Mouse (Mus musculus): Measurements from ENCODE around the gene Abhd6. TPM values are rescaled to one million over a fixed set of nuclear protein-coding genes. Genes with fewer than 3 reads are reported as not detected.

The Abhd6 gene
- under 1 TPM; 0.44 to 0.47 TPM for total RNA-seq (2023)

GRCm38 (mm10) chr14:8002432-8003092 is at the start of gene Abhd6:
Abhd6 (plus strand) TSS chr14:8002902.

DNA sequence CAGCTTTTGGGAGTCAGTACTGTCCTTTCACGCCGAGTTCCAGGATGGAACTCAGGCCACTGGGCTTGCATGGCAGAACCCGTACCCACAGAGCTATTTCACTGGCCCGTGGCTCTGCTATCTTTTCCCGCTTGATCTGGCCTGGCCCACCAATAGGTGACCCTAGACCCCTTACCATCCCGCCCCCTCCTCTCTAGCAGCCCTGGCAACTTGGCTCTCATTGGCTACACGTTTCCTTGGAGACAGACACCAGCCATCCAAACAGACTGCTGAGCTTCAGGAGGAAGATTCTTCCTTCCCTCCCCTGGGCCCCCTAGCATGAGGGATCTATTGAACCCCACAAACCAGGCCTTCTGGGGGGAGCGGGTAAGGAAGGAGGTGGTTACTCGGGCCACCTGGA is 45.7 kb upstream of the Abhd6 start, which contains the start of gene Gm45521:
Gene Gm45521, plus strand, starts transcription at position 240 of the 400 bp plus-strand sequence.

GRCm38 (mm10) chr14:7994271-7994767 is 8.4 kb upstream of the Abhd6 start, which contains the start of gene Dnase1l3:
Dnase1l3 (minus strand) TSS chr14:7994573.

DNA sequence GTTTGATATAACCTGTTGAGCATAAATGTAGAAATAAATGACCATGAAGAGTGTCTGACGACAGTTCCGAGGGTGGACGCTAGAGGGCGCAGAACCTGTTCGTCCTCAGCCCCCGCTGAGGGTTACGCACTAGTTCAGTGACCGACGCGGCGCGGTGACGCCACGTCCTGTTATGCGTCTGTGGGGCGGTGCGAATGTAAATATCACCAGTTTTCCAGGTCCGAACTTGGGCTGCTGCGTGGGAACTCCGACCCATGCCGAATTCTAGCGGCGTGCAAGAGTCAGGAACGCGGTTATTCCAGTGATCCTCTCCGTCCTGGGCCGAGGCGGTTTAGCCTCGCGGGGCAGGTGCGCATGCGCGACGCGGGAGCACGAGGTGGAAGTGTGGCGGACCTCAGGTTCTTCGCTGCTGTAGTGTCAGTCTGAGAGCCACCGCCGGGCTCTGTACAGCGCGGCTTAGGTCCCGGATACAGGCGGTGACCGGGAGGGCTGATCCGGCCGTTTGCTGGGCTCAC is 77.5 kb downstream of the Abhd6 start, which contains the start of gene Rpp14:
Gene Rpp14, plus strand, starts transcription at position 203 of the 515 bp plus-strand sequence.

GRCm38 (mm10) chr14:8097978-8098686 is 95.4 kb downstream of the Abhd6 start, which contains the start of gene Pxk:
Pxk (plus strand) TSS chr14:8098211.

Other genes with a start within 250 kb of the Abhd6 start
- not detected for gene Gm26661, start 211.3 kb upstream of the Abhd6 start, total RNA-seq (2023)
- gene Flnb, start 184.9 kb upstream of the Abhd6 start, total RNA-seq (2023), result 10 to 100 TPM in 1 of 2 experiments, 1 to 10 TPM in 1; 9.8 to 10.8 TPM
- gene Gm45521, start 45.6 kb upstream of the Abhd6 start, total RNA-seq (2023), result not detected
- gene Dnase1l3, start 8.3 kb upstream of the Abhd6 start, total RNA-seq (2023), result under 1 TPM; 0.18 to 0.64 TPM
- gene Rpp14, start 77.5 kb downstream of the Abhd6 start, total RNA-seq (2023), result 1 to 10 TPM; 4.6 to 5.0 TPM
- gene Pxk, start 95.3 kb downstream of the Abhd6 start, total RNA-seq (2023), result 10 to 100 TPM; 54.7 to 58.6 TPM
- gene Pdhb, start 170.1 kb downstream of the Abhd6 start, total RNA-seq (2023), result 10 to 100 TPM; 80.7 to 85.0 TPM
- 1 to 10 TPM; 6.1 to 8.2 TPM for gene Kctd6, start 211.2 kb downstream of the Abhd6 start, total RNA-seq (2023)